Mouse (Mus musculus): ENCODE results near the gene Stk26. TPM values are rescaled to one million over a fixed set of nuclear protein-coding genes. Genes with fewer than 3 reads are reported as not detected.

Gene Stk26
- total and polyA plus RNA-seq, 3 experiments: 0.04 to 0.72 (median 0.57) TPM

DNA sequence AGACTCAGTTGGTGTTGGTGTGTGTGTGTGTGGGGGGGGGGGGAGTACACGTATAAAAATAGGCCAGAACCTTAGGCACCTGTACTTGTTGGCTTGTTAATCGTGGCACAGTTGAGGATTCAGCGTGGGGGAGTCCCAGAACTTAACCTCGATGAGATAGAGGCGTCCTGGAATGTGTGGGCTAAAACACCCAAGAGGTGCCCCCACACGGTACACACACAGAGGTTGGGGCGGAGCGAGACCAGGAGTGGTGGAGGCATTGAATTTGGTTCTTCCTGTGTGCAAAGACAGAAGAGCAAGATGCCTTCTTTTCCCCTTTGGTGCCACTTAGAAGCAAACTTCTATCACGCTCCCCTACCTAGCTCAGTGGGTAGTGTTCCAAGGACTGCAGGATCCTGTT, 1.2 kb downstream of the Stk26 start:
- no peak for DNase-seq (ENCODE audit: extremely low read depth)
- dilution Hi-C loops (cut with MboI; ENCODE audit: extremely low pct_ligation_motif_present, extremely low pct_unique_long_range_greater_than_20kb, low sequenced_read_pairs) (no loop called here), in situ Hi-C loops (cut with MboI; ENCODE audit: low pct_ligation_motif_present, low pct_unique_long_range_greater_than_20kb, low sequenced_read_pairs) (no loop called here)
- TF ChIP-seq ETS1 (conservative IDR thresholded peaks at IDR 0.05; ENCODE audit: low read depth, low read length) (no peak), CHD1 (IDR thresholded peaks at IDR 0.05; ENCODE audit: low read depth, low read length) (no peak), SMC3 (IDR thresholded peaks at IDR 0.05; ENCODE audit: low read depth, low read length) (no peak), KAT2A (IDR thresholded peaks at IDR 0.05; ENCODE audit: insufficient replicate concordance, low read length) (no peak), ZNF384 (IDR thresholded peaks at IDR 0.05; ENCODE audit: low read depth, low read length) (no peak), ELF1 (IDR thresholded peaks at IDR 0.05; ENCODE audit: low read depth, low read length) (no peak), TCF12 (IDR thresholded peaks at IDR 0.05; ENCODE audit: low read depth, low read length) (no peak), USF1 (IDR thresholded peaks at IDR 0.05; ENCODE audit: low read depth, low read length) (no peak), MXI1 (IDR thresholded peaks at IDR 0.05; ENCODE audit: low read depth, low read length) (no peak), RCOR1 (conservative IDR thresholded peaks at IDR 0.05; ENCODE audit: low read depth, low read length) (no peak), GABPA (IDR thresholded peaks at IDR 0.05; ENCODE audit: insufficient replicate concordance, low read depth, low read length) (no peak), CHD2 (IDR thresholded peaks at IDR 0.05; ENCODE audit: low read length) (no peak), MAFK (IDR thresholded peaks at IDR 0.05; ENCODE audit: insufficient replicate concordance, low read length) (no peak)
- no peaks in the 10 kb centered on the region for H3K27me3 ChIP-seq (replicated peaks)
- no peaks in the 10 kb centered on the region for H3K9me3 ChIP-seq (replicated peaks; ENCODE audit: low read length)
- H3K4me3 ChIP-seq (replicated peaks in 1 of 3; ENCODE audit: low read depth in 2 of 3, low read length in 2 of 3, poor library complexity in 1 of 3): no peak overlapping the region
- no peaks in the 10 kb centered on the region for H3K36me3 ChIP-seq (replicated peaks in 1 of 2; ENCODE audit: control insufficient read depth in 1 of 2, insufficient read depth in 1 of 2, low read length in 1 of 2)
- no peaks in the 10 kb centered on the region for H3K4me1 ChIP-seq (ENCODE audit: control insufficient read depth in 1 of 2, insufficient read depth in 2 of 2)
- no peaks in the 10 kb centered on the region for H3K79me2 ChIP-seq (replicated peaks; ENCODE audit: control insufficient read depth, extremely low read depth, insufficient read depth, poor library complexity, severe bottlenecking)
- H3K9ac ChIP-seq (ENCODE audit: insufficient read depth, low read depth): no peak overlapping the region
- H3K27ac ChIP-seq (ENCODE audit: insufficient read depth, low read depth): no peak overlapping the region
- H3K4me2 ChIP-seq (ENCODE audit: insufficient read depth, low read depth, poor library complexity, severe bottlenecking): no peak overlapping the region

DNA sequence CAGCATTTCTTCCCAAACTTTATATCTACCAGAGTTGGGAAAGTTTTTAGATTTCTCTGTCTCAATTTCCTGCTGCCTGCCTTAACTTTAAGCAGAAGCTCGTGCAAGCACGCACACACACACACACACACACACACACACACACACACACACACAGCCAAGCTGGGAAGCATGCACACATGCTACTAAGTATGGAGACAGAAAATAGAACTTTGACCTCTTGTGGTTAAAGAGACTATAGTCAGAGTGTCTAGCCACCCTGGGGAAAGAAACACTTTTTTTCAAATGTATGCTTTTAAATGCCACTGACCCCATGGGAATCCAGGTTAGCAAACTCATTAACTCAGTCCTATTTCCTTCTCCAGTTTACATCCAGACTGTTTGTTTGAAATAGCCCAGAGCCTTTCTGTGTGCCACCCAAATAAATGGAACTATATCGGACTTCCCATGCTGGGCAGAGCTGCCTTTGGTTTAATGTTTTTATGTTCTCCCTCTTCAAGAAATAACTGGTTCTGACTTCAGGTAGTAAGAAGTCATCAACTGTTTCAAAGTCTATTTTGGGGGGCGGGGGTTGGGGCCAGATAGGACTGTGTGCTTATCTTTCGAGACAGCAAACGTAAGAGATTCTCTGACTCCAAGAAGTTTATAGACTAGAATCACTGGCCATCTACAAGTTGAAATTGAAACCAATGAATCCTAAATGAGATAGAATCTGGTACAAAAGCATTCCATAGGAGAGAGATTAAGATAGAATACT, 9.8 kb downstream of the Stk26 start:
- H3K4me2 ChIP-seq (ENCODE audit: insufficient read depth, low read depth, poor library complexity, severe bottlenecking): no peak overlapping the region
- dilution Hi-C loops (cut with MboI; ENCODE audit: extremely low pct_ligation_motif_present, extremely low pct_unique_long_range_greater_than_20kb, low sequenced_read_pairs): no loop called here

More for the DNA sequence above, 9.8 kb downstream of the Stk26 start:
- H3K4me3 ChIP-seq (replicated peaks in 1 of 3; ENCODE audit: low read depth in 2 of 3, low read length in 2 of 3, poor library complexity in 1 of 3): no peak overlapping the region
- H3K79me2 ChIP-seq (replicated peaks; ENCODE audit: control insufficient read depth, extremely low read depth, insufficient read depth, poor library complexity, severe bottlenecking): no peaks in the 10 kb centered on the region
- in situ Hi-C loops (cut with MboI; ENCODE audit: low pct_ligation_motif_present, low pct_unique_long_range_greater_than_20kb, low sequenced_read_pairs): no loop called here
- TF ChIP-seq POLR2AphosphoS2 (IDR thresholded peaks at IDR 0.05; ENCODE audit: low read depth, low read length) (no peak), NELFE (IDR thresholded peaks at IDR 0.05; ENCODE audit: low read depth, low read length) (no peak), ZC3H11A (IDR thresholded peaks at IDR 0.05; ENCODE audit: low read depth, low read length) (no peak), RAD21 (IDR thresholded peaks at IDR 0.05; ENCODE audit: low read depth, low read length) (no peak), TCF12 (IDR thresholded peaks at IDR 0.05; ENCODE audit: low read depth, low read length) (no peak), ELF1 (IDR thresholded peaks at IDR 0.05; ENCODE audit: low read depth, low read length) (no peak), CHD2 (IDR thresholded peaks at IDR 0.05; ENCODE audit: low read length) (no peak), MEF2A (IDR thresholded peaks at IDR 0.05; ENCODE audit: borderline replicate concordance, low read depth, low read length) (no peak)
- no peaks in the 10 kb centered on the region for H3K9me3 ChIP-seq (replicated peaks; ENCODE audit: low read length)
- no peaks in the 10 kb centered on the region for H3K4me1 ChIP-seq (ENCODE audit: control insufficient read depth in 1 of 2, insufficient read depth in 2 of 2)
- no peaks in the 10 kb centered on the region for H3K36me3 ChIP-seq (replicated peaks in 1 of 2; ENCODE audit: control insufficient read depth in 1 of 2, insufficient read depth in 1 of 2, low read length in 1 of 2)
- DNase-seq (ENCODE audit: extremely low read depth): no peak
- H3K9ac ChIP-seq (ENCODE audit: insufficient read depth, low read depth): no peak overlapping the region
- H3K27me3 ChIP-seq (replicated peaks): no peaks in the 10 kb centered on the region
- no peak overlapping the region for H3K27ac ChIP-seq (ENCODE audit: insufficient read depth, low read depth)
